Mouse (Mus musculus) stomach, embryonic 15.5 days (tissue): Measurements from ENCODE around the gene Dhcr7. TPM values are rescaled to one million over a fixed set of nuclear protein-coding genes. Genes with fewer than 3 reads are reported as not detected.

Source experiments
- microRNA-seq: library from miRNA; unstranded; fragments of <30 nt; microRNA quantifications from one replicate; pipeline ENCODE4, GENCODE M21; 2016
- polyA plus RNA-seq: library from polyadenylated mRNA; unstranded; fragments of >200 nt; fragmentation: Nextera tagmentation; extraction: Ambion mirVana; gene quantifications from 2 replicates; pipeline ENCODE4 v1.2.1, GENCODE M21; 2015

The Dhcr7 gene
- polyA plus RNA-seq, 1 experiment from 2014 or later, result 49.9 TPM

Small RNA genes within 50 kb of the gene (microRNA-seq; reads per million reads assigned to microRNA genes)
- not detected for gene Gm22064

Other genes starting within 250 kb of the Dhcr7 start
- 67.5 and 73.2 TPM in 2 replicates for gene Cars, start 223.1 kb upstream of the Dhcr7 start, polyA plus RNA-seq
- 0.32 and 0.48 TPM in 2 replicates for gene Tnfrsf26, start 194.4 kb upstream of the Dhcr7 start, polyA plus RNA-seq
- 5.7 and 6.8 TPM in 2 replicates for gene Tnfrsf22, start 173.5 kb upstream of the Dhcr7 start, polyA plus RNA-seq
- 1.9 and 3.4 TPM in 2 replicates for gene Tnfrsf23, start 137.3 kb upstream of the Dhcr7 start, polyA plus RNA-seq
- 34.4 and 36.5 TPM in 2 replicates for gene Osbpl5, start 66.2 kb upstream of the Dhcr7 start, polyA plus RNA-seq
- not detected in 2 replicates for gene Mrgprg, start 56.2 kb upstream of the Dhcr7 start, polyA plus RNA-seq
- 0.90 and 1.6 TPM in 2 replicates for gene Mrgpre, start 38.6 kb upstream of the Dhcr7 start, polyA plus RNA-seq
- gene Nadsyn1, start 296 bp upstream of the Dhcr7 start, polyA plus RNA-seq, result 9.8 and 12.3 TPM in 2 replicates
- gene Gm498, start 43.7 kb downstream of the Dhcr7 start, polyA plus RNA-seq, result not detected in 2 replicates
- 2.1 and 2.3 TPM in 2 replicates for gene Shank2, start 178.8 kb downstream of the Dhcr7 start, polyA plus RNA-seq